Mouse (Mus musculus) ovary, postnatal 36 days (tissue): ENCODE results near the gene Krt81.
A peak's percentile ranks its signal among the peaks of the same experiment; 100 is the strongest.

ENCODE experiments used
- DNase-seq: peaks from one replicate; pipeline ENCODE4 v3.0.0; 2022; ENCODE audit warnings: low spot score, mixed read lengths

Gene Krt81

GRCm38 (mm10) chr15:101453093-101453736 is 10.3 kb downstream of the Krt81 start:
- peak; percentile 78 for DNase-seq

GRCm38 (mm10) chr15:101447444-101447843 is 16.1 kb downstream of the Krt81 start, which contains the start of gene Krt88:
Gene Krt88 (plus strand): TSS chr15:101447744.
- no peak for DNase-seq

GRCm38 (mm10) chr15:101446572-101446971 is 17.0 kb downstream of the Krt81 start:
- DNase-seq: peak; percentile 43

GRCm38 (mm10) chr15:101440837-101441236 is 22.7 kb downstream of the Krt81 start:
- DNase-seq: no peak

GRCm38 (mm10) chr15:101438555-101438954 is 25.0 kb downstream of the Krt81 start, which contains the start of gene Krt87:
Gene Krt87 (minus strand): TSS chr15:101438804.
- DNase-seq: no peak

- DNase-seq: no peak
Measured at GRCm38 (mm10) chr15:101436611-101437010, 26.9 kb downstream of the Krt81 start.

- no peak for DNase-seq
Measured at GRCm38 (mm10) chr15:101424914-101425313, 38.6 kb downstream of the Krt81 start.

- no peak for DNase-seq
Measured at GRCm38 (mm10) chr15:101420903-101421302, 42.6 kb downstream of the Krt81 start.

- no peak for DNase-seq
Measured at GRCm38 (mm10) chr15:101418950-101419349, 44.6 kb downstream of the Krt81 start.

- DNase-seq: no peak
Measured at GRCm38 (mm10) chr15:101414807-101415565, 48.6 kb downstream of the Krt81 start.

GRCm38 (mm10) chr15:101413916-101414635 is 49.5 kb downstream of the Krt81 start:
- no peak for DNase-seq

GRCm38 (mm10) chr15:101412188-101412587 is 51.4 kb downstream of the Krt81 start:
- peak; percentile 47 for DNase-seq

GRCm38 (mm10) chr15:101410775-101411174 is 52.8 kb downstream of the Krt81 start, which contains the start of gene Krt7:
Gene Krt7 (plus strand): TSS chr15:101411043.
- DNase-seq: no peak
